Mouse (Mus musculus) mouse trophoblast stem cell (cell line): ENCODE results near the gene Rhbdd1.

Experiments used
- in situ Hi-C, 2 experiments: fragments of 300-500 bp; cut with MseI, MboI; formaldehyde crosslinking; loops; 2 replicates in 1 of 2; 3 replicates in 1 of 2; pipeline ENCODE4 v1.15.1; 2025

Gene Rhbdd1

DNA sequence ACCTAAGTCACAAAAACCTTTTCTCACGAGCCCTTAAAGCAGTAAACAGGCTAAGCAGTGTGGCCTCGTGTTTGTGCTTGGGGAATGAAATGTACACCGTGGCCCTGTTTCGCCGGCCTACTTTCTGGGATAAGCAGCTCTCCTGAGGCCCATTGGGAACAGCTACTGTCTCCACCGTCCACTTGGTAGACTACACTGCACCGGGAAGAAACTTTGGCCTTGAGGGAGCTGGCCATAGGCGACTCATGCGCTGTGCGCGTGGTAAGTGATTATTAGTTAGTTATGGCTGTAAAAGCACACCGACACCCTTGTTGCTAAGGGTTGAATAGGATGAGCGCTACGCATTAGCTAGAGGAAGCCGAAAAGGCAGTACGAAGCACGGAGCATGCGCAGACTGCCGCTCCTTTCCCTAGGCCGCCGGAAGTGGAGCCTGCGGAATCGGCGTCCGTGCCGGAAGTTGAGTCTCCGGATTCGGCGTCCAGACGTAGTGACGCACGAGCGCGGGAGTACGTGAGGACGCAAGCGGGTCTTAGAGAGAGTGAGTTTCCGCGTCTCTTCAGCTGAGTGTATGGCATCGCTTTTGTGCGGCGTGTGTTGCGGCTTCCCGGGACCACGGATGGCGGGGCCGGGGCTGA is at the start of gene Rhbdd1:
TSS of gene Rhbdd1 (plus strand) at position 342 of the 635 bp plus-strand sequence.
- in situ Hi-C loops, result no loop called here

DNA sequence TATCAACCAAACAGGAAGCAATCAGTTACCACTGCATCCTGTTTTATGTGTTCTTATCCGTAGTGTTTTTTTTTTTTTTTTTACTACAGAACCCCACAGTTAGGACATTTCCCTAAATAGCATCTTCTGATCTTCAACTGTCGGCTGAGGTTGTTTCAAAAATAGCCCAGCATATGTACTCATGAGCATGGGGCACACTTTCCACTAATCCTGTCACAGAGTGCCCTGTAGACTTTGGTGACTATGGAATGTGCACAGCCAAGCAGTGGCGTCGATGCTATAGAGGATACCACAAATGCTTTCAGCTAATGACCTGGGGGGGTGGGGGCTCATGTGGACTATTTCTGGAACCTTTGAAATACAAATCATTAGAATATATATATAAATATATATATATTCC is 48.7 kb upstream of the Rhbdd1 start:
- in situ Hi-C loops, result no loop called here

DNA sequence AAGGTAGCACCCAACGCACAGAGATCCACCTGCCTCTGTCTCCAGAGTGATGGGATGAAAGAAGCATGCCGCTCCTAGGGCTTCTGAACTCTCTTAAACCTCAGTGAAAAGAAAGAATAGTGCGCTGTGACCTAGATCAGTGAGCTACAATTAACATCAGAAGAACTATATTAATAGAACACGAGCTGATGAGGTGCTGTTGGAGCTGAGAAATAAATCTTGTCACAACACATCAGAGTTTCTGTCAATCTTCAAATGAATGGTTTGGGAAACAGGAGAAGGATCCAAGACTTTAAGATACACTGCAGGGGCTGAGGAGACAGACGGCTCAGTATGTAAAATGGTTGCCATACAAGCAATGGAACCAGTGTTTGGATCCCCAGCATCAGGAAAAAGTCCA is 44.0 kb upstream of the Rhbdd1 start:
- in situ Hi-C loops, result no loop called here

DNA sequence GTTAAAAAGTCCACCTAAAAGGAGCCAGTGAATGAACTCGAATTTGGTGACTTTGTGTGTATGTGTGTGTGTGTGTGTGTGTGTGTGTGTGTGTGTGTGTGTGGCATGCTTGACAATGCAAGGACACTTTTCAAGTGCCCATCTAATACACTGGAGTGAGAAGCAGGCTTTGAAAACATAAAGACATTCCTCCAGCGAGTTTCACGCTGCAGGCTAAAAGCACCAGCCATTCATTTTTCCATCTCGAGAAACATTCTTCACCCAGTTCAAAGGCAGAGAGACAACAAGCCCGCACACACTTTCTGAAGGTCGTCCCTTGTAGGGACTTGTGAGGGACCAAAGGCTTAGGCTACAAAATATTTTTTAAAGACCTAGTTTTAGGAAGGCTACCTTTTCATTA is 42.7 kb upstream of the Rhbdd1 start:
- in situ Hi-C loops, result no loop called here

DNA sequence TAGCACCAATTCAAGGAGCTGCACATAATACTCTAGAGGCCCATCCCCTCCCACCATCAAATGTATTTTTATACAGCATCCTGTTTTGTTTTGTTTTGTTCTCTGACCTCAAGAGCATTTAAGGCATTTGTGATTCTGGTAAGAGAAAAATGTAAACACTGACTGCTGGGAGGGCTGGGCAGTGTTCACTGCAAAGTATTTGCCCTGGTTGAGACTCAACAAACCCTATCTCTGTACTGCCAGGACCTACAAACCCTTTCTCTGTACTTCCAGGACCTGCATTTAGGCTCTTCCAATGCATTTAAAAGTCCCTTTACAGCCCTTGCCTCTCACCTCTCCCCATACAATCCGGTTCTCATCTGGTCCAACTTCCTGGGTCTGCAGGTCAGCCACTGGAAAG is 41.9 kb upstream of the Rhbdd1 start:
- in situ Hi-C loops, result no loop called here

DNA sequence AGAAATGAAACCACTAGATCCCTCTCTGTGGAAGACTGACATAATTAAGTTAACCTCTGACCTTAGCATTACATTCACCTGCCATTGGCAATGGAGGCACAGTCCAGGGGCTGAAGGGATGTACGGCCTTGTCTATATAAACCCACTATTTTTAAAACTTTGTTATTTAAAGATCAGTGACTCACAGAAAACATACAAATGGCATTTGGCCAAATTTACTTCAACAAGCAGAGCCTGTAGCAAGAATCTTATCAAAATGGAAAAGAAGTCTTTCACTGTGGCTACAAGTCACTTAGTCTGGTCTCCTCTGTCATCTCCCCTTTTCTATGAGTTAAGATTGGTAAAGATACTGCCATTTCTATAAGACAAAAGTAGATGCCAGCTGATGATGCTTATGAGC is 36.5 kb upstream of the Rhbdd1 start:
- in situ Hi-C loops, result loop anchor here (25.0 kb wide), 2 partner anchors 692 to 967 kb away; no protein-coding TSS in a partner anchor

DNA sequence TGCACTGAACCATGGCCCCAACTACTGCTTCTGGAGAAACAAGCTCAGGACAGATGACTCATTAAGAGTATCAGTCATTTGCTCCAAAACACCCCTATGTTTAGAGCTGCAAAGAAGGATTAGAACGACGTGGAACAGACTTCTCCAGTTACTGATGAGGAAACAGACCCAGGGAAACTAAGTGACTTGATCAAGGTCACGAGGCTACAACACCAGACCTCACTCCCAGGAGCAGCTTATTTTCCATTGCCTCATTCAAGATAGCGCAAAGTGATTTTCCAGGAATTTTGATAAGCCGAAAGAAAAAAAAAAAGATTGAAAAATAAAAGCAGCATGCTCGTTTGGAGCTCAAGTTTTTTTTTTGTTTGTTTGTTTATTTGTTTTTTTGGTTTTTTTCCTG is 34.4 kb upstream of the Rhbdd1 start:
- in situ Hi-C loops, result loop anchor here (25.0 kb wide), 2 partner anchors 695 to 970 kb away; no protein-coding TSS in a partner anchor

DNA sequence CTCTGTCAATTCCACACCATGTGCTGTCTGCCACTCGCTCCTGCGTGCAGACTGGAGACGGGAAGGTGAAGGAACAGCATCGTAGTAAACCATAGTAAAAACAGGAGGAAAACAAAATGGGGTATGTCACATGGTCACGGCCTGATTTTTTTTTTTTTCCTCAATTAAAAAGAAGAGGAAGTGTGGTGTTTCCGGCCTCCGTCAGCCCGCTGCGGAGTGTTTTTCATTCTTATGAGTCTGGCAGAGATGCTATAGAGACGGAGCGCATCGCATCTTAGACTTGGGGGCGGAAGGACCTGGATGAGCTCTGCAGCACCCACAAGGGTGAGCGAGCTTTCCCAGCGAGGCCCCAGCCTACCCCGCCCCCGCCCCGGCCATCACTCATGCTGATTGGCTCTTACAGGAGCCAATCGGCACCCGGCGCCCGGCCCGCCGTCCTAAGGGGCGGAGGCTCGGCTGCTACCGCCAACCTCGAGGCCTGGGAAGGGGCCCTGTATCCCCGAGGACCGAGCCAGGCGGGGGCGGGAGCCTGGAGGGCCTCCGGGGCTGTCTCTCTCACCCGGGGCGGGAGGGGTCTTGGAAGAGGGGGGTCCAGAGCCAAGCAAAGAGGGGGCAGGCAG is 33.1 kb upstream of the Rhbdd1 start:
- in situ Hi-C loops, result loop anchor here (25.0 kb wide), 2 partner anchors 696 to 971 kb away; no protein-coding TSS in a partner anchor

DNA sequence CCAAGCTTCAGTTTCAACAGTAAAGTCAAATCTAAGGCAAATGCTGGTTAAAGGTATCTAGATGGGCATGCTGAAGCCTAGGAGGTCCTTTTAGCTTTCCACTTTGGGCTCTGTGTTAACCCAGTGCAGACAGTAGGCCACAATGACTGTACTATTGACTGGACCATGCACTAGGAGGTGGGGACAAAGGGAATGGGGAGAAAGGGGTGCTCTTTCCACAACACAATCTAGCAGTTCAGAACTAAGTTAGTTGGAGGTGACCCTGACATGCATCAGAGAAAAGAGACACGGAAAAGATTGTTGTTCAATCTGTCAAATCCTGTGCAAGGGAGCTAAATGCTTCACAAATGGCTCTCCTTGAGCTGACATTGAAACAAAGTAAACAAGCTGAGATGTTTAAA is 32.4 kb upstream of the Rhbdd1 start:
- in situ Hi-C loops, result loop anchor here (25.0 kb wide), 2 partner anchors 697 to 972 kb away; no protein-coding TSS in a partner anchor

DNA sequence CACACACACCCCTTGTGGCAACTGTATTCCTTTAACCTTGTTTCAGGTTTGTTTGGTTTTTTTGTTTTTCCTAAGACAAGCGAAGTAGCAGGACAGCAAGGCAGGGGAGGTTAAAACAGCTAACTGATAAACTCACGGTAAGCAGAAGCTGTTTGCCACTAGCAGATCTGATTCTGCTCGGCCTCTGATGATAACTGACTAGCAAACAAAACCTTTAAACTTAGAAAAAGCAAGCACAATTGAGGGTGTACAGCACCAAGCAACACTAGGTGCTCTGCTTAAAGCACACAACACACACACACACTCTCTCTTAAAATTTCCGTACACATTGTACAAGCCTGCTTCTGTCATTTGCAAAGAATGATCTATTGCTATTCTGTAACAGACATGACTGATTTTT is 31.8 kb upstream of the Rhbdd1 start:
- in situ Hi-C loops, result loop anchor here (25.0 kb wide), 2 partner anchors 697 to 972 kb away; no protein-coding TSS in a partner anchor

DNA sequence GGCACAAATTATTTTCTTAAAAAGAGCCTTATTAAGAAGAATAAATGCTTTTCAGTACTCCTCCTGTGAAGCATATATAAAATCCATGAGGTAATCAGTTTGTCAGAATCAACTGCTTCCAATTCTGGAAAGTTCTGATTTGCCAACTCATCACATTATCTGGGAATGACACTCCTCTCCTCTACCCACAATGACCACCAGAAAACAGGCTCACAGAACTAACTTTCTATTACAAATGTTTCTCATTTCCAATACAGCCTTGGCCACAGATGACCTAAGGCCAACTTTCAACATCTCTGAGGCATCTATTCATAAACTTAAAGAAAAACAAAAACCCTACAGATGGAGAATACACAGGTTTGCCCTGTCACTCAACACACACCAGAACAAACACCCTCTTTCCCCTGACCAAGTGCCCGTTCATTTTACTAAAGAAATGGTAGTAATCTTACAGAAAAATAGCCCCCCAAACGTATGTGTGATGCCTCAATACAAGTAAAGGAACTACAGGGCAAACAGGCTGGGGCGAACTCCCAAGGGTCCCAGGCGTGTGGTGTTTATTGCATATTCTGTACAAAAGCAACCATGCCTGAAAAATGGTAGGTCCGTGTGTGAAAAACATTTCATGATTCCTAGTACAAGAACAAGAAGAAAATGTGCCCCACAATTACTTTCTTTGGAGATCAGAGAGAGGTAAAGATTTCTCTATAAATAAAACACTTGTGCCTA is 30.6 kb upstream of the Rhbdd1 start:
- in situ Hi-C loops, result loop anchor here (25.0 kb wide), 2 partner anchors 698 to 973 kb away; no protein-coding TSS in a partner anchor

DNA sequence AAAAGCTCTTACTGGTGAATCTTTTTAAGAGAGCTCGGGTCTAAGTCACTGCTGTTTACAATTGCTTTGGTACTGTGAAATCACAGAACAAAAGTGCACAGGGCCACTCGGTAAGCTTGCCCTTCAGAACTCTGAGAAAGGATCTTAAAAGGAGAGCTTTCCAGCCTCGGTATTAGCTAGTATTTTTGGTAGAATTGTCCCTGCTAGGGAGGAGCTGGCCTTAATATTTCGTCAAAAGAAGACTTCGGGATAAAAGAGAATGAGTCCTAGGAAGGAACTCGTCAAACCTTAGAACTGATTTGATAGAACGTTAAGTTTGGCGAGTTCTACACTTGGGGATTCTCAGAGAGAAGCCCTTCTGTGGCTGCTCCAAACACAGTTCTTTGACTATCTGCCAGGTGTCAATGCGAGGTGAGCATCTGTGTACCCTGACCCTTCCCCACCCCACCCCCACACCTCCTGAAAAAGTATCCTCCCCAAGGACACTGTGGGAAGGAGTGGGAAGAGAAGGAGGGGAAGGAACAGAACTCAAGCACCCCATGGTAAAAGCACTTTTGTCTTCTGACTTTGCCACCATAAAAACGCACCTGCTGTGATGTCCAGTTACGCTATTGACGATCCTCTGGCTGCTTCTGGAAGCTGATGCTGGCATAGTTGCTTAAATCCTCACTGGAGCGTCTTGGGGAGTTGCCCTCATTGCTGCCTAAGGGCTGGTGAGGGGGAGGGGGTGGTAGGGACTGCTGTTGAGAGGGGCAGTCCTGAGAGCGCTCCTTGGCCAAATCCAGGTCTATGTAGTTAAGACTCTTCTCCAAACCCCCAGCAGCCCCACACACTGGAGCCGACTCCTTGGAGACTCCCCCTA is 29.8 kb upstream of the Rhbdd1 start:
- in situ Hi-C loops, result loop anchor here (25.0 kb wide), 2 partner anchors 699 to 974 kb away; no protein-coding TSS in a partner anchor

DNA sequence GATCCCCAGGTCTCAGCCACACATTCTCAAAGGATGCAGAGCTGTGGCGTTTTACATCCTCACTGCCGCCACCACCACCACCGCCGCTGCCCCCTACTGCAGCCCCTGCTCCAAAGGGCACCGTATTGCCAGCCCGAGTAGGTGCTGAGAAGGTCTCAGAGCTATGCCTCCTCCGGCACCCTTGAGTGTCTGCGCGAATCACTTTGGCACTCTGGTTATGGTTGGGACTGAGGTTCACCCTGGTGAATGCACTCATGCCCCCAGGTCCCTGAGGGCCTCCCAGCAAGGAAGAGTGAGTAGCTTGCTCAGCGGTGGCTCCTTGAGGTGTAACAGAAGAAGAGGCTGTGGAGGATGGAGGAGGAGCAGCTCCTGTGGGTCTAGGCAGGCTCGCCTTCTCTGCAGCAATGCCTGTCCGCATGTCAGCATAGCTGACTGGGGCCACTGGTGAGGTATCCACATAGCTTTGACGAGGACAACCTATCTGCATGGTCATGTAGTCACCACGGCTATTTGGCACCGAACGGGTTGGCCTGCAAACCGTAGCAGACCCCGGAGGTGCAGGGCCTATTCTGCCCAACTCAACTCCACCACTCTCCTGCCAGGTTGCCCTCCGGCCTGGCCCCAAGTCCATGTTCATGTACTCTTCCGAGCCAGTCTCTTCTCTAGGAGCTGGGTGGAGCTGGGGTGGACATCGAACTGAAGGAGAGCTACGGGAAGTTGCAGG is 29.0 kb upstream of the Rhbdd1 start:
- in situ Hi-C loops, result loop anchor here (25.0 kb wide), 2 partner anchors 700 to 975 kb away; no protein-coding TSS in a partner anchor

DNA sequence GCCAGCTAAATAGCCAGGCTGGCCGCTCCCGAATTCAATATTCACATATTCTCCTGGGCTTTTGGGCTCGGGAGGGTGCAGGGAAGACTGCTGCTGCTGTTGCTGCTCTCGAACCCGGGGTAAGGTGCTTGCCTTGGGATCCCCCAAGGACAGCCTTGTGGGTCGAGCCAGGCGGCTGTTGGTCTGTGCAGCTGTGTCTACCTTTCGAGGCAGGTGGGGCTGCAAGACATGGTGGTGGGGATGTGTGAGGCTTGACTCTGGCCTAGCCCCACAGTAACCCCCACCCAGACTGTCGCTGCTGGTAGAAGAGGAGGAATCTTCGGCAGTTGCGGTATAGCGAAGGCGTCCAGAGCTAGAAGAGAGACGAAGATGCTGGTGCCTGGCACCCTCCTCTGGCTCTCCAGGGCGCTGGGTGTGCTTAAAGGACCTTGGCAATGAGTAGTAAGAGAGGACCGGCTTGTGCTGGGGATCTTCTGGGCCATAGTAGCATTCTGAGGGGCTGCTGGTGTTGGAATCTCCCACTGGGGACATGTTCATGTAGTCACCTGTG is 28.4 kb upstream of the Rhbdd1 start:
- in situ Hi-C loops, result loop anchor here (25.0 kb wide), 2 partner anchors 701 to 976 kb away; no protein-coding TSS in a partner anchor

DNA sequence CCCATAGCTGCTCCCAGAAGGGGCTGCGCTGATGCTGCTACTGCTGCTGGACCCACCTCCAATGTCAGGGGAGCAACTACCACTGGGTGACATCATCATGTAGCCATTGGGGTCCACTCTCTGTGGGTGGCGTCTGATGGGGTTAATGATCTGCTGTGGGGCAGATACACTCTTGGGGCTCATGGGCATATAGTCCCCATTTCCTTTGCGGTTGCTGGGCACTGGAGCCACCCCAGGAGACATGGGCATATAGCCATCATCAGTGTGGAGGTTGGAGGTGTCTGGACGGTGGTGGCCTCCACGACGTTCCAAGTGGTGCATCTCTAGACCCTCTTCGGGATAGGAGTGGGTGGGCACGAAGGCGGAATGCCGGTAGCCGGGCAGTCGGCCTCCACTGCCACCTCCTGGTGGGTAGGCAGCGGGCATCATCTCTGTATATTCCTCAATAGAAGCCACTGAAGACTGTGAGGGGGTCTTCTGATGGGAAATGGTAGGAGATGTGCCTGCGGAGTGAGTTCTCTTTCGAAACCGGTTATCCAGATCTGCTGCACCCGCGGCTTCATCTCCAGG is 27.7 kb upstream of the Rhbdd1 start:
- in situ Hi-C loops, result loop anchor here (25.0 kb wide), 2 partner anchors 701 to 976 kb away; no protein-coding TSS in a partner anchor

DNA sequence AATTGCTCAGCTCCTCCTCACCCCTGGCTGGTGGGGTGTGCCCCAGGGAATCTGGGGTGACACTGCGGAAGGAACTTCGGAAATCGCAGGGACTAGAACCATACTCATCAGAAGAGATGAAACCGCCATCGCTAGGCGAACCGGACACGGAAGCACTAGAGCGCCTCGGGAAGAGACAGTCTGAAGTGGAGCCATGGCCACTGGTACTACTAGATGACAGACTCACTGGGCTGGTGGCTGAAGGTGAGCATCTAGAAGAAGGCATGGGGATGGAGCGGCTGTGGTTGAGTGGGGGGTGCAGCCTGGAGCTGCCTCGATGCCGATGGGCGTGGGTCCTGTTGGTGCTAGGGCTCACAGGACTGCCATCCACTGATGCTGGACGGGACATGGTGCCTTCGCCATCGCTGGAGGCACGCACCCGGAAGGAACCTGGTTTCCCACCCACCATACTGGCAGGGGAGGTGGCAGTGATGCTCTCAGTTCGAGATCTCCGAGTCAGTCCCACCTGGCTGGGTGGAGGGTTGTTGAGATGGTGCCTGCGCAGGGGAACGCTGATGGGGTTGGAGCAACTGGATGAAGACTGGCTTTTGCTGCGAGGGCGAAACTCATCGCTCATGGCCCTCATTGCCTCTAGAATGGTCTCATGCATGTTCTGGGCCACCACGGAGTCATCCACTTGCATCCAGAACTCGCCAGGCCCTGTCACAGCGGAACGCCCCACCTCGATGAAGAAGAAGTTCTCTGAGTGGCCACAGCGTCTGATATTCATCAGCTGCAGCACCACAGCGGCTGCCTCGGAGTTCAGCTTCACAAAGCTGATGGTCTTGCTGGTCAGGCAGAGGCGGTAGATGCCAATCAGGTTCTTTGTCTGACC is 26.9 kb upstream of the Rhbdd1 start:
- in situ Hi-C loops, result loop anchor here (25.0 kb wide), 2 partner anchors 702 to 977 kb away; no protein-coding TSS in a partner anchor

DNA sequence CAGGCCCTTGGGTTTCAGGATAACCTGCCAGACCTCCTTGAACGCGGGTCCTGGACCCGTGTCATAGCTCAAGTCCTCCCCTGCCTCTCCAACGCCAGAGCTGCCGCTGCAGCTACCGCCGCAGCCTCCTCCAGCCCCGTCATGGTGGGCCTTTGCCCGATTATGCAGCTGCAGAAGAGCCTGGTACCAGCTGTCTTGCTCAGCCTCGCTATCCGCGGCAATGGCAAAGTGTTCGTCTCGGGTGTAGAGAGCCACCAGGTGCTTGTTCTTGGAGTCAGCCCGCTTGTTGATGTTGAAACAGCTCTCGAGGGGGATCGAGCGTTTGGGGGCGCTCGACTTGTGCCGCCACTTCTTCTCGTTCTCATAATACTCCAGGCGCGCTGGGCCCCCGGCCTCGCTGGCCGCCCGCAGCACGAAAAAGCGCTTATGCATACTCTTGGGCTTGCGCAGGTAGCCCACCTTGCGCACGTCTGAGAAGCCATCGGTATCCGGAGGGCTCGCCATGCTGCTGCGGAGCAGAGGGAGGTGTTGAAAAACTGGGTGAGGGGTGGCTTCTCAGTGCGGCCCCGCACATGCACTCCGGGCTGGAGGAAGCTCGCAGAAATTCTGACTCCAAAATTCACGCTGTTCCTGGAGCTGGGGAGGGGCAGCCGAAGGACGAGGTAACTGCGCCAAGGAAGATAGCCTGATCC is 26.1 kb upstream of the Rhbdd1 start:
- in situ Hi-C loops, result loop anchor here (10.0 to 25.0 kb wide), 4 partner anchors 145 to 978 kb away; no protein-coding TSS in a partner anchor

DNA sequence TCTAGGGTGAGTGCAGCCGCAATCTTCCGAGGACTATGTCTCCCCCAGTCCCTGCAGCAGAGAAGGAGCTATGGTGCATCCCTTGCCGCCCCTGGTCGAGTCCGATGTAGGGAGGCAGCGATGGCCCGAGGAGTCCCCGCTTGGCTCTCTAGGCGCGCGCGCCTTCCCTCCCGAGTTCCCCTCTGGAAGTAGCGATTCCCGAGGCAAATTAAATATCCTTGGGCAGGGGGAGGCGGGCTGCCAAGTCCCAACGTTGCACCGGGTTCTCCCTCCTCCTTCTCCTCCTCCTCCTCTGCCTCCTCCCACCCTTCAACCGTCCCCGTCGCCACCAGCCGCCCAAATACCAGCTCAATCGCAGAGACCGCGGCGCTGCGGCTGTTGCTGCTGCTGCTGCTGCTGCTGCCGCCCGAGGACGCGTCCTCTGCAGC is 25.5 kb upstream of the Rhbdd1 start:
- in situ Hi-C loops, result loop anchor here (10.0 to 25.0 kb wide), 4 partner anchors 144 to 978 kb away; no protein-coding TSS in a partner anchor
